Mouse (Mus musculus) lung, embryonic 14.5 days (tissue): Measurements from ENCODE around the gene Gm3880. TPM values are rescaled to one million over a fixed set of nuclear protein-coding genes. Genes with fewer than 3 reads are reported as not detected.

Experiments
- ATAC-seq: fragments of 200-750 bp; cut with Nextera tagmentation; 2 replicates; pipeline ENCODE4 v1.8.0; 2017; ENCODE audit warnings: mild to moderate bottlenecking, moderate TSS enrichment, moderate library complexity; ENCODE audit not compliant: insufficient read depth
- DNase-seq: peaks from one replicate; pipeline ENCODE4 v3.0.0-alpha.2; 2015
- H3K27ac ChIP-seq: fragments of 300-500 bp; sonication (generic); 2 replicates; pipeline ENCODE4 v1.5.1; 2014; ENCODE audit warnings: low read depth, mild to moderate bottlenecking, moderate library complexity
- H3K27me3 ChIP-seq: fragments of 300-500 bp; sonication (generic); 2 replicates; pipeline ENCODE4 v1.6.1; 2014; ENCODE audit warnings: low read length, control low read depth; ENCODE audit not compliant: insufficient read depth
- H3K36me3 ChIP-seq: fragments of 300-500 bp; sonication (generic); 2 replicates; pipeline ENCODE4 v1.6.1; 2014; ENCODE audit warnings: control low read depth; ENCODE audit not compliant: insufficient read depth
- H3K4me1 ChIP-seq: fragments of 300-500 bp; sonication (generic); 2 replicates; pipeline ENCODE4 v1.6.1; 2014; ENCODE audit warnings: antibody characterized with exemption, control low read depth; ENCODE audit not compliant: insufficient read depth
- H3K4me2 ChIP-seq: fragments of 300-500 bp; sonication (generic); 2 replicates; pipeline ENCODE4 v1.6.1; 2014; ENCODE audit warnings: mild to moderate bottlenecking
- H3K4me3 ChIP-seq: fragments of 300-500 bp; sonication (generic); 2 replicates; pipeline ENCODE4 v1.5.1; 2014; ENCODE audit warnings: low read depth, low read length
- H3K9ac ChIP-seq: fragments of 300-500 bp; sonication (generic); 2 replicates; pipeline ENCODE4 v1.6.1; 2014
- H3K9me3 ChIP-seq: fragments of 300-500 bp; sonication (generic); 2 replicates; pipeline ENCODE4 v1.6.1; 2016; ENCODE audit warnings: low read depth, low read length, control low read depth
- CTCF ChIP-seq: IDR thresholded peaks from 2 replicates; pipeline ENCODE4 v1.5.1; 2016; ENCODE audit warnings: antibody characterized with exemption, low read depth
- WGBS: fragments of 180-500 bp; shearing (Covaris S2); extraction: QIAGEN DNeasy Blood & Tissue Kit; methylation state at CpG from one replicate; pipeline ENCODE4 v1.1.7; 2014; 5-methylcytosine and 5-hydroxymethylcytosine counted together
- polyA plus RNA-seq: library from polyadenylated mRNA; unstranded; fragments of >200 nt; fragmentation: Nextera tagmentation; extraction: Ambion mirVana; gene quantifications from 2 replicates; pipeline ENCODE4 v1.2.1, GENCODE M21; 2014

The Gm3880 gene
- polyA plus RNA-seq, 1 experiment from 2014 or later, result not detected

- Histone ChIP-seq H3K27ac (no peak overlapping the region), H3K4me3 (no peak overlapping the region), H3K9me3 (no peaks in the 10 kb centered on the region), H3K9ac (no peak overlapping the region), H3K4me1 (no peaks in the 10 kb centered on the region), H3K36me3 (no peaks in the 10 kb centered on the region), H3K4me2 (no peak overlapping the region), H3K27me3 (peaks cover 6% of the 10 kb centered on the region; the same call in 1 of the 2 replicates)
- TF ChIP-seq CTCF, result no peak
- ATAC-seq (no peak), DNase-seq (no peak)
- 93% methylated on average over 1 of the region's 1 CpGs for WGBS
Measured at GRCm38 (mm10) chrX:102645691-102646090, 41.1 kb downstream of the Gm3880 start.

DNA sequence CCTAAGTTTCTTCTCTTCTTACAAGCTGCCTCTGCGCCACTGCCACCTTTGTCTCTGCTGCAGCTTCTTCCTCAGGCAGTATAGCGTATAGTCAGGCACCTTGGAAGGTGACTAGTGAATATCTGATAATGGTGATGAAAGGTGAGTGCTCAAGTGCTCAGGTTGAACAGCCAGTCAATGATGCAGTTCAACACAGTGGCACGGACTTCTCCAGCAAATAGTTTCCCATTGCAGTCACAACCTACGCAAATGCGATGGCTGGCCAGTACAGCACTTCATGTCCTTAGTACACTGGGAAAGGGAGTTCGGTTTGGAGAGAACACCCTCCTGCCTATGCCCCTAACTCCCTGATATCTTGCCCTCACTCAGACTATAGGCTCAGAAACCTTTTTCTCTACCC is 41.6 kb downstream of the Gm3880 start:
- DNase-seq, result no peak
- no peak overlapping the region for H3K27ac ChIP-seq

DNA sequence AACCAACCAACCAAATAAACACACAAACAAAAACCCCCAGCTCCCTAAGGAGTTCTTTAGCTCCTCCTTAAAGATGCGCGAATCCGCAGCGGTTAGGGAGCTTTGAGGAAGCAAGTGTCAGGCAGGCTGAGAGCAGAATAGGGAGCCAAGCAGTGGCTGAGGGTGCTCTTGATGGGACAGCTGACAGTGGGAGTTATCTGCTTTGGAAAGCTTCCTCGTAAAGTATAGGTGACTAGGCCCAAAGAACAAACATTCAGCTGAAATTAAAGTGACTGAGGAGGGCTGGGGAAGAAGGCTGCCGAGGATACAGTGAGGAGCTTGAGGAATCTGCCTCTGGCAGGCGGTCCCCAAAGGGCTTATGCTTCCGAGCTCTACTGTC is 42.2 kb downstream of the Gm3880 start:
- no peak for DNase-seq

More for the DNA sequence above, 41.6 kb downstream of the Gm3880 start:
- Histone ChIP-seq H3K9me3 (no peaks in the 10 kb centered on the region), H3K4me2 (peak overlapping the region; percentile 60), H3K4me1 (no peaks in the 10 kb centered on the region), H3K4me3 (0 out of 2 replicates have a peak overlapping the region, but pooled peaks have one; percentile 53), H3K27me3 (peaks cover 6% of the 10 kb centered on the region; the same call in 1 of the 2 replicates), H3K36me3 (no peaks in the 10 kb centered on the region), H3K9ac (no peak overlapping the region)
- ATAC-seq, result no peak
- no peak for TF ChIP-seq CTCF
- 33% methylated on average over 6 of the region's 6 CpGs for WGBS

DNA sequence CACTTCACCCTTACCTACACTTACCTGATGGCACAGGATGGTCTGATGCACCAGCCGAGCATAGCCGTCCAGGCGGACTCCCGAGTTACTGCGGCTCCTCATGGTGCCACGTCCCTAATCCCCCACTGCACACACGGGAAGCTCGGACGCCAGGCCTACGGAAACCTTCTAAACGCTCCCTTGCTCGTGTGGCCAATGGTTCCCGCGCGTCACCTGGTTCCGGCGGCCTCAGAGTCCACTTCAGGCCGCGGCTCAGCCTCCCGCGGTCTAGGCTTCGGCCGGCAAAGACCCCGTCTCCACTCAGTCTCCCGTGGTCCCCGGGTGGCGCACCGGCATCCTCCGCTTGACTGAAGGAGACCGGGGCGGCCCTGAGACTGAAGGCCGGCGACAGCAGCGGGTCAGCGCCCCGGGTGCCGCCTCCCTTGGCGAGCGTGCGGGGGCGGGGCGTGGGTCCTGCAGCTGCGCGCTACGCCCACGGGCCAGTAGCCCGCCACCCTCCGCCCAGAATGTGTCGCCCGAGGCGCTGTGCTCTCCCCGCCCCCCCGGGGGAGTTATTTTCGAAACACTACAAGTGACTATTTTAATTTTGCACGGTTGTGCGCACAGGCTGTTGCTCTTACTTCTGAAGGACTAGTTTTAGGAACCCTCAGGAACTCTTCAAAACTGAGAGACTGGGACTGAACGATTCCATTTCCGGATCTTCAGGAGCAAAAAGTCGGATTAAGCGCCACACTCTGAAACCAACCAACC is 42.8 kb downstream of the Gm3880 start, which contains the start of gene Phka1:
Gene Phka1, minus strand, starts transcription at position 424 of the 750 bp plus-strand sequence.
- ATAC-seq (peak; percentile 97), DNase-seq (peak; percentile 78)
- no peaks in the 10 kb centered on the region for H3K9me3 ChIP-seq
- peak within 1 kb of the TSS; percentile 53 for H3K4me3 ChIP-seq
- H3K4me2 ChIP-seq, result peak within 1 kb of the TSS; percentile 60
- 8% methylated on average over 50 of the region's 60 CpGs for WGBS
- TF ChIP-seq CTCF, result no peak
- H3K9ac ChIP-seq, result peak within 1 kb of the TSS; percentile 60
- no peaks in the 10 kb centered on the region for H3K36me3 ChIP-seq
- H3K27ac ChIP-seq, result peak within 1 kb of the TSS; percentile 46; the same call in 1 of the 2 replicates
- H3K4me1 ChIP-seq, result no peaks in the 10 kb centered on the region
- peaks cover 6% of the 10 kb centered on the region; the same call in 1 of the 2 replicates for H3K27me3 ChIP-seq

More for the DNA sequence above, 42.2 kb downstream of the Gm3880 start:
- peak overlapping the region; percentile 60 for H3K4me2 ChIP-seq
- peak overlapping the region; percentile 53 for H3K4me3 ChIP-seq
- no peak for TF ChIP-seq CTCF
- 13% methylated on average over 8 of the region's 8 CpGs for WGBS
- no peaks in the 10 kb centered on the region for H3K4me1 ChIP-seq
- H3K9me3 ChIP-seq, result no peaks in the 10 kb centered on the region
- peak overlapping the region; percentile 60 for H3K9ac ChIP-seq
- no peaks in the 10 kb centered on the region for H3K36me3 ChIP-seq
- no peak overlapping the region; the same call in 1 of the 2 replicates for H3K27ac ChIP-seq
- H3K27me3 ChIP-seq, result peaks cover 6% of the 10 kb centered on the region; the same call in 1 of the 2 replicates
- peak; percentile 59; the same call in 1 of the 2 replicates for ATAC-seq

Other genes starting within 250 kb of the Gm3880 start
- 3.1 and 3.9 TPM in 2 replicates for gene Hdac8, start 181.6 kb downstream of the Gm3880 start, polyA plus RNA-seq
- gene Phka1, start 42.7 kb downstream of the Gm3880 start, polyA plus RNA-seq, result 11.8 and 12.0 TPM in 2 replicates
- not detected in 2 replicates for gene Gm9112, start 20.7 kb upstream of the Gm3880 start, polyA plus RNA-seq
- gene Dmrtc1b, start 20.9 kb upstream of the Gm3880 start, polyA plus RNA-seq, result not detected in 2 replicates
- gene Dmrtc1c1, start 116.0 kb upstream of the Gm3880 start, polyA plus RNA-seq, result not detected in 2 replicates
- gene Dmrtc1c2, start 167.6 kb upstream of the Gm3880 start, polyA plus RNA-seq, result not detected in 2 replicates
- not detected in 2 replicates for gene 1700031F05Rik, start 181.0 kb upstream of the Gm3880 start, polyA plus RNA-seq
- 0.63 and 0.66 TPM in 2 replicates for gene Dmrtc1a, start 221.7 kb upstream of the Gm3880 start, polyA plus RNA-seq
- not detected in 2 replicates for gene 1700011M02Rik, start 221.9 kb upstream of the Gm3880 start, polyA plus RNA-seq
- not detected in 2 replicates for gene 1700018G05Rik, start 241.4 kb upstream of the Gm3880 start, polyA plus RNA-seq